8 mouse cellular contexts compared by ENCODE assay signal in genomic region chr14:120477982-120478568, GRCm38 (mm10). TPM values are rescaled to one million over a fixed set of nuclear protein-coding genes. Genes with fewer than 3 reads are reported as not detected.
A peak's percentile ranks its signal among the peaks of the same experiment; 100 is the strongest.
DNase-seq lines count a peak whose midpoint lies in the region; ATAC-seq and TF ChIP-seq lines count a peak whose summit lies in the region.

Rap2a (plus strand) TSS chr14:120478444.

- peak; percentile 74 for ATAC-seq in CD4-positive, CD25-positive, alpha-beta regulatory T cell, adult 4 months
- peak; percentile 90 for ATAC-seq in heart, embryonic 14.5 days (ENCODE audit: insufficient number of reproducible peaks, insufficient read depth, low FRiP score, low read depth)
- ATAC-seq in liver, embryonic 13.5 days (ENCODE audit: low read depth): peak; percentile 81
- peak; percentile 85 for ATAC-seq in neural tube, embryonic 11.5 days (ENCODE audit: insufficient read depth, low FRiP score, low TSS enrichment)
- ATAC-seq in stomach, postnatal 0 days (ENCODE audit: low FRiP score, low TSS enrichment): peak; percentile 93

- peaks cover 3 to 7% of the 10 kb centered on the region in 2 experiments; a peak in 1 of 4 replicates for H3K4me1 ChIP-seq in heart, embryonic 14.5 days (ENCODE audit: control insufficient read depth in 2 of 2, insufficient read depth in 2 of 2, low read length in 2 of 2)
- peaks cover 29% of the 10 kb centered on the region for H3K4me1 ChIP-seq in liver, embryonic 13.5 days (replicated peaks)
- peaks cover 4% of the 10 kb centered on the region for H3K4me1 ChIP-seq in neural tube, embryonic 11.5 days (ENCODE audit: control insufficient read depth, insufficient read depth, low read length)
- H3K4me1 ChIP-seq in stomach, postnatal 0 days (replicated peaks; ENCODE audit: control insufficient read depth, insufficient read depth): no peaks in the 10 kb centered on the region

- H3K4me3 ChIP-seq in heart, embryonic 14.5 days (ENCODE audit: control insufficient read depth in 1 of 2, insufficient read depth in 1 of 2, low read depth in 1 of 2, low read length in 2 of 2): peak within 1 kb of the TSS; percentile 70 to 80
- peak within 1 kb of the TSS; percentile 72 for H3K4me3 ChIP-seq in liver, embryonic 13.5 days (replicated peaks)
- peak within 1 kb of the TSS; percentile 75 for H3K4me3 ChIP-seq in neural tube, embryonic 11.5 days (ENCODE audit: low read depth, low read length)
- H3K4me3 ChIP-seq in stomach, postnatal 0 days (ENCODE audit: low read depth, low read length): peak within 1 kb of the TSS; percentile 74

- H3K4me2 ChIP-seq in heart, embryonic 14.5 days (ENCODE audit: low read length): peak within 1 kb of the TSS; percentile 73
- peak within 1 kb of the TSS; percentile 92 for H3K4me2 ChIP-seq in liver, embryonic 13.5 days
- peak within 1 kb of the TSS; percentile 68 for H3K4me2 ChIP-seq in neural tube, embryonic 11.5 days (ENCODE audit: low read depth)
- H3K4me2 ChIP-seq in stomach, postnatal 0 days (replicated peaks; ENCODE audit: low read depth): peak within 1 kb of the TSS; percentile 80

- no peaks in the 10 kb centered on the region for H3K27me3 ChIP-seq in heart, embryonic 14.5 days (ENCODE audit: control insufficient read depth, insufficient read depth, low read length)
- H3K27me3 ChIP-seq in liver, embryonic 13.5 days: peaks cover 14% of the 10 kb centered on the region
- H3K27me3 ChIP-seq in neural tube, embryonic 11.5 days (ENCODE audit: control insufficient read depth, insufficient read depth, low read length): no peaks in the 10 kb centered on the region
- no peaks in the 10 kb centered on the region for H3K27me3 ChIP-seq in stomach, postnatal 0 days (ENCODE audit: control insufficient read depth, insufficient read depth, low read length)

- peak within 1 kb of the TSS; percentile 90 to 96 for H3K27ac ChIP-seq in heart, embryonic 14.5 days (replicated peaks in 1 of 2; ENCODE audit: control insufficient read depth in 1 of 2, insufficient read depth in 1 of 2, low read depth in 2 of 2, low read length in 2 of 2)
- peak within 1 kb of the TSS; percentile 88 for H3K27ac ChIP-seq in liver, embryonic 13.5 days
- peak within 1 kb of the TSS; percentile 92 for H3K27ac ChIP-seq in neural tube, embryonic 11.5 days (ENCODE audit: low read depth, low read length)
- H3K27ac ChIP-seq in stomach, postnatal 0 days (replicated peaks): peak within 1 kb of the TSS; percentile 98

- H3K36me3 ChIP-seq in heart, embryonic 14.5 days (ENCODE audit: control insufficient read depth, insufficient read depth, low read length): peaks cover 6% of the 10 kb centered on the region; the same call in 1 of the 2 replicates
- H3K36me3 ChIP-seq in liver, embryonic 13.5 days: peaks cover 7% of the 10 kb centered on the region; the same call in 1 of the 2 replicates
- no peaks in the 10 kb centered on the region for H3K36me3 ChIP-seq in neural tube, embryonic 11.5 days (ENCODE audit: control insufficient read depth, insufficient read depth, low read length)
- no peaks in the 10 kb centered on the region for H3K36me3 ChIP-seq in stomach, postnatal 0 days (ENCODE audit: control insufficient read depth, insufficient read depth, low read length)

- peak; percentile 69 for DNase-seq in c-Kit-negative CD71-positive TER-119-positive erythroid progenitor cells, embryonic 14.5 days (ENCODE audit: low read depth, low spot score)
- peak; percentile 89 for DNase-seq in fibroblast of lung, adult 2 months (ENCODE audit: low read depth)
- peak; percentile 98 for DNase-seq in kidney, postnatal 14 days
- DNase-seq in liver, embryonic 13.5 days: peak; percentile 90
- DNase-seq in neural tube, embryonic 11.5 days (ENCODE audit: low spot score): peak; percentile 97
- DNase-seq in stomach, postnatal 0 days (ENCODE audit: low spot score): peak; percentile 98

- no peak for TF ChIP-seq EP300 in stomach, postnatal 0 days (optimal IDR thresholded peaks at IDR 0.05)

- H3K9ac ChIP-seq in heart, embryonic 14.5 days (ENCODE audit: low read length): peak within 1 kb of the TSS; percentile 92
- H3K9ac ChIP-seq in liver, embryonic 13.5 days: peak within 1 kb of the TSS; percentile 82
- H3K9ac ChIP-seq in neural tube, embryonic 11.5 days (ENCODE audit: low read length): peak within 1 kb of the TSS; percentile 76
- H3K9ac ChIP-seq in stomach, postnatal 0 days (ENCODE audit: low read length): peak within 1 kb of the TSS; percentile 85

- WGBS in heart, embryonic 14.5 days: under 1% methylated on average over 60 of the region's 78 CpGs
- WGBS in liver, embryonic 13.5 days (ENCODE audit: insufficient replicate concordance): under 1% methylated on average over 77 of the region's 78 CpGs
- WGBS in neural tube, embryonic 11.5 days: under 1% methylated on average over 67 of the region's 78 CpGs
- 0% methylated on average over 35 of the region's 78 CpGs for WGBS in stomach, postnatal 0 days

- TF ChIP-seq CTCF in stomach, postnatal 0 days (IDR thresholded peaks at IDR 0.05; ENCODE audit: low read depth): no peak

- no peaks in the 10 kb centered on the region for H3K9me3 ChIP-seq in heart, embryonic 14.5 days (ENCODE audit: control insufficient read depth, low read length)
- H3K9me3 ChIP-seq in liver, embryonic 13.5 days (replicated peaks): no peaks in the 10 kb centered on the region
- no peaks in the 10 kb centered on the region for H3K9me3 ChIP-seq in neural tube, embryonic 11.5 days (ENCODE audit: control insufficient read depth, low read length)
- H3K9me3 ChIP-seq in stomach, postnatal 0 days (ENCODE audit: control insufficient read depth, low read length): no peaks in the 10 kb centered on the region

RNA-seq across cellular contexts. Expression of gene Rap2a, which starts in this region (rescaled TPM):
- polyA plus RNA-seq in CD4-positive, CD25-positive, alpha-beta regulatory T cell, adult 4 months (2017; shearing (Covaris generic)): 1 to 10 TPM in 1 of 2 experiments, under 1 TPM in 1; 0.89 to 1.2 TPM
- polyA plus RNA-seq in heart, embryonic 14.5 days (2014; fragmentation: Nextera tagmentation; extraction: Ambion mirVana): 14.5 and 14.9 TPM in 2 replicates
- polyA plus RNA-seq in liver, embryonic 13.5 days (2015; fragmentation: Nextera tagmentation; extraction: Ambion mirVana): 2.8 and 3.1 TPM in 2 replicates
- 17.9 and 18.2 TPM in 2 replicates for polyA plus RNA-seq in neural tube, embryonic 11.5 days (2014; fragmentation: Nextera tagmentation; extraction: Ambion mirVana)
- 10.3 and 11.7 TPM in 2 replicates for polyA plus RNA-seq in stomach, postnatal 0 days (2015; fragmentation: Nextera tagmentation; extraction: Ambion mirVana)

Comparison
In these comparisons a context has a peak if more than half of its experiments do, and no peak if none do; other contexts are left out.
1. Peak in every context shown above with its lines: DNase-seq, ATAC-seq, H3K4me3 ChIP-seq and H3K27ac ChIP-seq.